Mouse (Mus musculus) CH12.LX (cell line): ENCODE measurements around the gene Naaladl1. TPM values are rescaled to one million over a fixed set of nuclear protein-coding genes. Genes with fewer than 3 reads are reported as not detected.

ENCODE experiments used
- DNase-seq: peaks from one replicate; pipeline ENCODE4 v3.0.0-alpha.2; 2013; ENCODE audit errors: extremely low read depth
- H3K27ac ChIP-seq: 2 replicates; pipeline ENCODE4 v1.5.1; 2012; ENCODE audit warnings: low read depth, mild to moderate bottlenecking, control low read depth, moderate library complexity; ENCODE audit not compliant: insufficient read depth
- H3K27me3 ChIP-seq: replicated peaks from 2 replicates; pipeline ENCODE3; 2012; ENCODE audit warnings: inconsistent platforms
- H3K36me3 ChIP-seq, 2 experiments: replicated peaks in 1 of 2; 2 replicates each; pipeline versions ENCODE3 to v1.6.1; 2012; ENCODE audit warnings: inconsistent platforms in 1 of 2, low read length in 1 of 2, mild to moderate bottlenecking in 1 of 2, mixed read lengths in 1 of 2, moderate library complexity in 1 of 2; ENCODE audit not compliant: control insufficient read depth in 1 of 2, insufficient read depth in 1 of 2
- H3K4me1 ChIP-seq, 2 experiments: 2 replicates each; pipeline ENCODE4 v1.6.1; 2012; ENCODE audit warnings: inconsistent platforms in 1 of 2, moderate library complexity in 1 of 2; ENCODE audit not compliant: insufficient read depth in 2 of 2, control insufficient read depth in 1 of 2
- H3K4me2 ChIP-seq: 2 replicates; pipeline ENCODE4 v1.6.1; 2012; ENCODE audit warnings: low read depth, mild to moderate bottlenecking, control low read depth; ENCODE audit not compliant: poor library complexity, insufficient read depth, severe bottlenecking
- H3K4me3 ChIP-seq, 3 experiments: fragments of 150-350 bp in 1 of 3; sonication (generic) in 1 of 3; replicated peaks in 1 of 3; 2 replicates each; pipeline versions ENCODE3 to v1.5.1; 2011 to 2012; ENCODE audit warnings: low read depth in 2 of 3, low read length in 2 of 3, mild to moderate bottlenecking in 2 of 3, moderate library complexity in 2 of 3, control low read depth in 1 of 3, improper control_type of control experiment in 1 of 3, inconsistent platforms in 1 of 3, mixed read lengths in 1 of 3; ENCODE audit not compliant: poor library complexity in 1 of 3
- H3K79me2 ChIP-seq: replicated peaks from 2 replicates; pipeline ENCODE4 v1.6.1; 2012; ENCODE audit warnings: mild to moderate bottlenecking, moderate library complexity; ENCODE audit not compliant: control insufficient read depth, poor library complexity, insufficient read depth, severe bottlenecking; ENCODE audit errors: extremely low read depth
- H3K9ac ChIP-seq: 2 replicates; pipeline ENCODE4 v1.6.1; 2012; ENCODE audit warnings: low read depth, mild to moderate bottlenecking, control low read depth, moderate library complexity; ENCODE audit not compliant: insufficient read depth
- H3K9me3 ChIP-seq: replicated peaks from 2 replicates; pipeline ENCODE3; 2012; ENCODE audit warnings: low read length, inconsistent platforms, mixed read lengths
- ELF1 ChIP-seq: IDR thresholded peaks from 2 replicates; pipeline ENCODE4 v1.6.1; 2014; ENCODE audit warnings: low read depth, mild to moderate bottlenecking, inconsistent platforms, low read length, improper control_type of control experiment
- EP300 ChIP-seq: IDR thresholded peaks from 2 replicates; pipeline ENCODE4 v1.6.1; 2011; ENCODE audit warnings: low read length, improper control_type of control experiment
- IRF4 ChIP-seq: IDR thresholded peaks from 2 replicates; pipeline ENCODE4 v1.6.1; 2014; ENCODE audit warnings: low read depth, mild to moderate bottlenecking, inconsistent platforms, low read length, improper control_type of control experiment
- MAX ChIP-seq: IDR thresholded peaks from 2 replicates; pipeline ENCODE4 v1.6.1; 2011; ENCODE audit warnings: low read length, improper control_type of control experiment
- MEF2A ChIP-seq: IDR thresholded peaks from 2 replicates; pipeline ENCODE4 v1.6.1; 2014; ENCODE audit warnings: low read depth, mild to moderate bottlenecking, inconsistent platforms, low read length, improper control_type of control experiment, borderline replicate concordance
- PAX5 ChIP-seq: IDR thresholded peaks from 2 replicates; pipeline ENCODE4 v1.6.1; 2012; ENCODE audit warnings: low read length, inconsistent platforms, mixed read lengths
- SIN3A ChIP-seq: IDR thresholded peaks from 2 replicates; pipeline ENCODE4 v1.6.1; 2012; ENCODE audit warnings: low read length, improper control_type of control experiment, inconsistent platforms
- TBP ChIP-seq: conservative IDR thresholded peaks from 2 replicates; pipeline ENCODE4 v1.6.1; 2011; ENCODE audit warnings: low read depth, low read length, improper control_type of control experiment
- USF2 ChIP-seq: conservative IDR thresholded peaks from 2 replicates; pipeline ENCODE4 v1.6.1; 2011; ENCODE audit warnings: low read depth, low read length, improper control_type of control experiment
- ZC3H11A ChIP-seq: IDR thresholded peaks from 2 replicates; pipeline ENCODE4 v1.6.1; 2012; ENCODE audit warnings: low read depth, mild to moderate bottlenecking, inconsistent platforms, low read length, improper control_type of control experiment
- dilution Hi-C: fragments of 300-500 bp; cut with MboI; formaldehyde crosslinking; loops from 2 replicates; pipeline ENCODE4 v1.14.3; 2020; ENCODE audit warnings: low sequenced_read_pairs; ENCODE audit not compliant: extremely low pct_unique_long_range_greater_than_20kb, extremely low pct_ligation_motif_present
- in situ Hi-C: fragments of 300-500 bp; cut with MboI; formaldehyde crosslinking; loops from 3 replicates; pipeline ENCODE4 v1.14.3; 2019; ENCODE audit warnings: low sequenced_read_pairs, low pct_ligation_motif_present, low pct_unique_long_range_greater_than_20kb, mixed read lengths
- polyA plus RNA-seq: library from polyadenylated mRNA; unstranded; fragments of >175 nt; gene quantifications from 2 replicates; pipeline ENCODE4 v1.2.1, GENCODE M21; 2012; ENCODE audit warnings: low read depth; ENCODE audit not compliant: insufficient read length
- total RNA-seq, 2 experiments: library from RNA; depleted of rRNA; stranded (reverse); fragments of 300-350 nt in 1 of 2; fragments of >200 nt in 1 of 2; gene quantifications; 2 replicates each; pipeline ENCODE4 v1.2.3; 2012 to 2014

The Naaladl1 gene
- total and polyA plus RNA-seq, 3 experiments: 0.24 to 1.9 (median 0.34) TPM

DNA sequence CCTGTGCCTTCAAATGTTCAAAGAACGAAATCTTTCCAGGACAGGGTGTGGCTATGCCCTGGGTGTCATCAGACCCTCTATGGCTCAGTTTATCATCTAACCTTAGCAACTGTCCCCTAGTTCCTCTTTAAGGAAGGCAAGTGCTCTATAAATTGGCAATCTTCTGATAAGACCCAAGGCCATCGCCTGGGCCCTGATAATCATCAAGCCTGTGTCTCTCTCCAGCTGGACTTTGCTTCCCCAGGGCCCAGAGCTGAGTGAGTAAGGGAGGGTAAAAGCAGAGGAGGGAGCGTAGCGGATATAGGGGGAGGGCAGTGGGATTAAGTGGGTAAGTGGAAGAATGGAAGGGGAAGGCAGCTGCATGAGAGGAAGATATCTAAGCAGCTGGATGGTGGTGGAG is 1.1 kb upstream of the Naaladl1 start:
- no peak for DNase-seq
- in situ Hi-C loops (no loop called here), dilution Hi-C loops (no loop called here)
- Histone ChIP-seq H3K79me2 (no peaks in the 10 kb centered on the region), H3K27me3 (no peaks in the 10 kb centered on the region), H3K36me3 (peaks cover 0 to 41% of the 10 kb centered on the region in 2 experiments), H3K4me1 (peaks cover 0 to 7% of the 10 kb centered on the region in 2 experiments; a peak in 2 of 4 replicates), H3K9ac (no peak overlapping the region), H3K27ac (no peak overlapping the region)
- TF ChIP-seq MEF2A: no peak
- no peak for TF ChIP-seq TBP
- TF ChIP-seq, all 38 proteins: peak for 0
- H3K9me3 ChIP-seq: no peaks in the 10 kb centered on the region
- H3K4me3 ChIP-seq: no peak overlapping the region
- no peak overlapping the region for H3K4me2 ChIP-seq

DNA sequence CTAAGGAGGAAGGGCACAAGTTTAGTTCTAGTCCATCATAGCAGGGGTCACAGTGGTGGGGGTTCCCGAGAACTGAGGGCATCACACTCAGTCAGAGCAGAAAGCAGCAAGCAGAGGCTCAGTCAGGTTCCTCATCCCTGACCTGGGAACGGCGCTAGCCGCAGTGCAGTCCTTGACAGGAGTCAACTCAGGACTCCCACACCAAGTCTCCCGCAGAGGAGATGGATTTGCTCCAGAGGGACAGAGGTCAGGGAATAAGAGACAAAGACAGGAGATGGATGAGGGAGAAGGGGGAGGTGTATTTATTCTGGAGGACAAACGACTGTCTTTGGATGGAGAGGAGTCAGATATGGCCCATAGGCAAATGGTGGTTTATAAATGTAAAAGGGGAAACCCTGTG is 7.5 kb downstream of the Naaladl1 start:
- no peaks in the 10 kb centered on the region for H3K9me3 ChIP-seq
- dilution Hi-C loops (no loop called here), in situ Hi-C loops (no loop called here)
- H3K4me2 ChIP-seq: no peak overlapping the region
- H3K9ac ChIP-seq: no peak overlapping the region
- H3K4me1 ChIP-seq: peaks cover 11 to 35% of the 10 kb centered on the region in 2 experiments; a peak in 3 of 4 replicates
- no peak for TF ChIP-seq EP300
- TF ChIP-seq USF2: no peak
- TF ChIP-seq PAX5: no peak
- TF ChIP-seq ELF1: no peak
- no peak for TF ChIP-seq SIN3A
- TF ChIP-seq IRF4: no peak
- H3K79me2 ChIP-seq: peaks cover 14% of the 10 kb centered on the region
- H3K27me3 ChIP-seq: no peaks in the 10 kb centered on the region
- no peak for DNase-seq
- H3K27ac ChIP-seq: no peak overlapping the region
- peaks cover 32 to 68% of the 10 kb centered on the region in 2 experiments for H3K36me3 ChIP-seq
- no peak overlapping the region for H3K4me3 ChIP-seq

DNA sequence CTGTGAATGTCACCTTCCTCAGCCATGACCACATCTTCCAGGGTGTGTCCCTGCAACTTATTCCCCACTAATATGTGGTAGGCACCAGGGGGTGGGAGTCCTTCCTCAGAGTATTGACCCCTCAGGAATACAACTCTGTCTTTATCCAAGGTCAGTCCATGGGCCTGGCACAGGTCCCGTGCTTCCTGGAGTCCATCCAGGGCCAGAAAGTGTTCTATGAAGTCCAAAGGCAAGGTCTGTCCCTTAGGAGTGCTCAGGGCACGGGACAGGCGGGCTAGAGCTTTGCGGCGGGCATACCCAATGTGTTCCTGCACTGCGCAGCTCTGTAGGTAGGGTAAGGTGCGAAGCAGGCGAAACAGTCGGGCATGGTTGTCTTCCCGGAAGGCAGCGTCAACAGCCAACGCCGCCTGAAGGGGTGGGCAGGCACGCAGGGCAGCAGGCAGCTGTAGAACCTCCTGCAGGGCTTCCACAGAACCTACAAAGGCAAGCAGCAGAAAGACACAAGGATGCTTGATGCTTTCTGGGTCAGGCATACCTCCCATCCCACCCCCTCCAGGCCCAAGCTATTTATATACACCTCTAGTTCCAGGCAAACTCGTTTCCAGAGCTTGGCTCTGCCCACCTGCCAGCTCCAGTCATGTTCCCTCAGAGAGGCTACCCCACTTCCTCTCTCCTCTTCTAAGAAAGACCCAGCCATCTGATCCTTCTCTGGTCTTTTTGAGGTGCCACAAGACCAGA is 10.7 kb downstream of the Naaladl1 start:
- H3K9ac ChIP-seq: peak overlapping the region; percentile 74; the same call in 1 of the 2 replicates
- no peaks in the 10 kb centered on the region for H3K9me3 ChIP-seq
- peaks cover 11 to 46% of the 10 kb centered on the region in 2 experiments; a peak in 3 of 4 replicates for H3K4me1 ChIP-seq
- TF ChIP-seq USF2: no peak
- TF ChIP-seq ZC3H11A: no peak
- TF ChIP-seq ELF1: no peak
- TF ChIP-seq MAX: no peak
- no peaks in the 10 kb centered on the region for H3K27me3 ChIP-seq
- no peak for DNase-seq
- peaks cover 14% of the 10 kb centered on the region for H3K79me2 ChIP-seq
- no peak overlapping the region for H3K4me3 ChIP-seq
- H3K36me3 ChIP-seq: peaks cover 32 to 72% of the 10 kb centered on the region in 2 experiments
- H3K4me2 ChIP-seq: peak overlapping the region; percentile 70; the same call in 1 of the 2 replicates
- H3K27ac ChIP-seq: no peak overlapping the region
- in situ Hi-C loops: no loop called here
- dilution Hi-C loops: no loop called here
